Mouse (Mus musculus): ENCODE measurements at regions not wholly inside any gene's neighbourhood (a gene's known extent, or its start where the extent isn't known, plus 50 kb on each side); places are given as distances from the start of the nearest gene placed in this dataset.
A peak's percentile ranks its signal among the peaks of the same experiment; 100 is the strongest.

DNA sequence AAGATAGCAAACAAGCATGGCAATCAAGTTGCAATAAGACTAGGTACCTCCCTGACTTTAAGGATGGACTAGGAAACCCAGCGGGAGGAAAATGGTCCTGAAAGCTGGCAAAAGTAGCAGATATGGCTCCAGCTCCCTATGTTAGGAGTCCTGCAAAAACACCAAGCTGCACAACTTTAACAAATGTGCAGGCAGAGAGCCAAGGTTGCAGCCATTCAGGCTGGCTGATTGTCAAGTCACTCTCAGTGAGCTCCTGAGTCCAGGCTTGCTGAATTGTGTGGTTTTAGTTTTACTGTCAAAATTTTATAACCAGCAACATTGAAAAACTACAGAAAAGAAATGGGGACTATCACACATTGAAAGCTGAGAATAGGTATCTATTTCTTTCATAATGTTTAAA lies 1122.8 kb upstream of the Slc10a2 start:
- Histone ChIP-seq H3K27ac (replicated peaks; ENCODE audit: low read depth, low read length) (no peak overlapping the region), H3K9ac (ENCODE audit: low read depth, low read length) (no peak overlapping the region), H3K4me1 (ENCODE audit: control insufficient read depth, insufficient read depth, low read length) (no peaks in the 10 kb centered on the region), H3K9me3 (ENCODE audit: control insufficient read depth, low read length) (no peaks in the 10 kb centered on the region), H3K4me2 (ENCODE audit: low read depth, low read length) (no peak overlapping the region), H3K4me3 (ENCODE audit: low read depth, low read length) (no peak overlapping the region), H3K27me3 (replicated peaks; ENCODE audit: control insufficient read depth, insufficient read depth, low read length) (no peaks in the 10 kb centered on the region), H3K36me3 (ENCODE audit: control insufficient read depth, insufficient read depth, low read length) (no peaks in the 10 kb centered on the region)
- WGBS, result 71% methylated on average over 1 of the region's 1 CpGs
- DNase-seq (ENCODE audit: low spot score) (peak; percentile 42), ATAC-seq (ENCODE audit: low read depth) (no peak)

DNA sequence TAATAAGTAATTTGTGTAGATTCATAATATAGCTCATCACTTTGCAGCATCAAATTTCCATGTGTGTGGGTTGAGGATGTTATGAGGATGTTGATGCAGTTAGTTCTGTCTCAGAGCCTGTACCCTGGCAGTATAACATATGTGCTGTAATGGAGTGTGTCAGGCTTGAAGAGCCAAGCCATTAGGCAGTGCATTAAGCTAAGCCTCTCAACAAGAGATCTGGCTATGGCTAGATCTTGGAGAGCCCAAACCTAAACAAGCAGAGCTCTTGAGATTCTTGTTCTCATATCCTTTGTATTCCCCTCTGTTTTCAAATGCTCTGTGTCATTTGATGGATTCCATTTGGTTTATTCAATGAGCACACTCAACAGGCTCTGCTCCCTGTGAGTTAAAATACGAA lies 1120.0 kb upstream of the Slc10a2 start:
- H3K9me3 ChIP-seq (ENCODE audit: control insufficient read depth, low read length), result no peaks in the 10 kb centered on the region
- ATAC-seq (ENCODE audit: low read depth), result no peak
- H3K27me3 ChIP-seq (replicated peaks; ENCODE audit: control insufficient read depth, insufficient read depth, low read length), result no peaks in the 10 kb centered on the region
- H3K36me3 ChIP-seq (ENCODE audit: control insufficient read depth, insufficient read depth, low read length), result no peaks in the 10 kb centered on the region
- DNase-seq (ENCODE audit: low spot score), result no peak
- H3K4me1 ChIP-seq (ENCODE audit: control insufficient read depth, insufficient read depth, low read length), result no peaks in the 10 kb centered on the region
- no peak overlapping the region for H3K4me3 ChIP-seq (ENCODE audit: low read depth, low read length)
- no peak overlapping the region for H3K27ac ChIP-seq (replicated peaks; ENCODE audit: low read depth, low read length)
- no peak overlapping the region for H3K4me2 ChIP-seq (ENCODE audit: low read depth, low read length)
- H3K9ac ChIP-seq (ENCODE audit: low read depth, low read length), result no peak overlapping the region
- 84% methylated on average over 1 of the region's 1 CpGs for WGBS

GRCm38 (mm10) chr8:6207617-6208349 lies 1102.6 kb upstream of the Slc10a2 start:
- Histone ChIP-seq H3K4me2 (ENCODE audit: low read depth, low read length) (no peak overlapping the region), H3K9me3 (ENCODE audit: control insufficient read depth, low read length) (no peaks in the 10 kb centered on the region), H3K4me3 (ENCODE audit: low read depth, low read length) (no peak overlapping the region), H3K4me1 (ENCODE audit: control insufficient read depth, insufficient read depth, low read length) (no peaks in the 10 kb centered on the region), H3K9ac (ENCODE audit: low read depth, low read length) (no peak overlapping the region), H3K27me3 (replicated peaks; ENCODE audit: control insufficient read depth, insufficient read depth, low read length) (no peaks in the 10 kb centered on the region), H3K27ac (replicated peaks; ENCODE audit: low read depth, low read length) (no peak overlapping the region), H3K36me3 (ENCODE audit: control insufficient read depth, insufficient read depth, low read length) (no peaks in the 10 kb centered on the region)
- no peak for ATAC-seq (ENCODE audit: low read depth)
- 40% methylated on average over 2 of the region's 2 CpGs for WGBS
- no peak for DNase-seq (ENCODE audit: low spot score)

- Histone ChIP-seq H3K9ac (ENCODE audit: low read depth, low read length) (no peak overlapping the region), H3K36me3 (ENCODE audit: control insufficient read depth, insufficient read depth, low read length) (no peaks in the 10 kb centered on the region), H3K27ac (replicated peaks; ENCODE audit: low read depth, low read length) (no peak overlapping the region), H3K27me3 (replicated peaks; ENCODE audit: control insufficient read depth, insufficient read depth, low read length) (no peaks in the 10 kb centered on the region), H3K9me3 (ENCODE audit: control insufficient read depth, low read length) (no peaks in the 10 kb centered on the region), H3K4me2 (ENCODE audit: low read depth, low read length) (no peak overlapping the region), H3K4me1 (ENCODE audit: control insufficient read depth, insufficient read depth, low read length) (no peaks in the 10 kb centered on the region), H3K4me3 (ENCODE audit: low read depth, low read length) (no peak overlapping the region)
- ATAC-seq (ENCODE audit: low read depth) (no peak; the same call in 1 of the 2 replicates), DNase-seq (ENCODE audit: low spot score) (peak; percentile 26)
- WGBS, result 69% methylated on average over 3 of the region's 3 CpGs
These were observed 1099.0 kb upstream of the Slc10a2 start for GRCm38 (mm10) chr8:6204051-6204745.

DNA sequence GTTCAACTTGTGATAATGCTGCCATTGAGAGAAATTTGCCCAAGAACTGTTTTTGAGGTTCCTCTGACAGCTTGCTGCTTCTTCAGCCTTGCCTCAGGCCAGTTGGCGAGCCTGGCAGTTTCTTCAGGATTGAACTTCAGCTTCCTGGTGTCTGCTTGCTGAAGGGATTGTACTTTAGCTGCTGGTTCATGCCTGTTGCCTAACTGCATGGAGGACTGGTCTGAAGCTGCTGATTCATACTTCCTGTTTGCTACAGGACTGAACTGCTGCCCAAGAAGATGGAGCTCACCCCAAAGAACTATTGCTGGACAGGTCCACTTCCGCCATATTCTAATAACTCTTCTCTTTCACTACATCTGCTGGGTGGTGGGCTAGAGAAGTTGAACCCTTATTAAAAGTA lies 1086.3 kb upstream of the Slc10a2 start:
- Histone ChIP-seq H3K4me2 (ENCODE audit: low read depth, low read length) (no peak overlapping the region), H3K4me1 (ENCODE audit: control insufficient read depth, insufficient read depth, low read length) (no peaks in the 10 kb centered on the region), H3K27ac (replicated peaks; ENCODE audit: low read depth, low read length) (no peak overlapping the region), H3K36me3 (ENCODE audit: control insufficient read depth, insufficient read depth, low read length) (no peaks in the 10 kb centered on the region), H3K9ac (ENCODE audit: low read depth, low read length) (no peak overlapping the region), H3K9me3 (ENCODE audit: control insufficient read depth, low read length) (no peaks in the 10 kb centered on the region), H3K27me3 (replicated peaks; ENCODE audit: control insufficient read depth, insufficient read depth, low read length) (no peaks in the 10 kb centered on the region), H3K4me3 (ENCODE audit: low read depth, low read length) (no peak overlapping the region)
- DNase-seq (ENCODE audit: low spot score) (no peak), ATAC-seq (ENCODE audit: low read depth) (no peak)
- 85% methylated on average over 2 of the region's 2 CpGs for WGBS

DNA sequence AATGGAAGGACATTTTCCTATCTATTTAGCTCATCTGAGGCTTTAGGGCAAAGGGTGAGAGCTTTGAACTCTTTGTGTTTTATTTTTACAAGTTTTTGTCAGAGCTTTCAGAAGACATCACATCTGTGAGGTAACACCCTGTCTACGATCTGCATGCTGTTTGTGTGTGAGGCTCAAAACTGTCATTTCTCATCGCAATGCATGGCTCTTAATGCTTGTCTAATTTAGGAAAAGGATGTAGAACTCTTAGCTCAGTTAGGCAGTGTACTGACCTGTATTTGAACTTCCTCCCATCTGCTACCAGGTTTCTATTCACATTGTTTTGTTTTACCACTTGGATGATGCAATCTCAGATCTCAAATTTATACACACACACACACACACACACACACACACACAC lies 1083.3 kb upstream of the Slc10a2 start:
- H3K9ac ChIP-seq (ENCODE audit: low read depth, low read length), result no peak overlapping the region
- no peaks in the 10 kb centered on the region for H3K36me3 ChIP-seq (ENCODE audit: control insufficient read depth, insufficient read depth, low read length)
- DNase-seq (ENCODE audit: low spot score) (peak; percentile 23), ATAC-seq (ENCODE audit: low read depth) (peak; percentile 22; the same call in 1 of the 2 replicates)
- no peaks in the 10 kb centered on the region for H3K27me3 ChIP-seq (replicated peaks; ENCODE audit: control insufficient read depth, insufficient read depth, low read length)
- no peak overlapping the region for H3K4me2 ChIP-seq (ENCODE audit: low read depth, low read length)
- no peaks in the 10 kb centered on the region for H3K9me3 ChIP-seq (ENCODE audit: control insufficient read depth, low read length)
- no peak overlapping the region for H3K4me3 ChIP-seq (ENCODE audit: low read depth, low read length)
- no peaks in the 10 kb centered on the region for H3K4me1 ChIP-seq (ENCODE audit: control insufficient read depth, insufficient read depth, low read length)
- no peak overlapping the region for H3K27ac ChIP-seq (replicated peaks; ENCODE audit: low read depth, low read length)
- 53% methylated on average over 2 of the region's 2 CpGs for WGBS

GRCm38 (mm10) chr8:6186561-6186960 lies 1081.4 kb upstream of the Slc10a2 start:
- no peaks in the 10 kb centered on the region for H3K9me3 ChIP-seq (ENCODE audit: control insufficient read depth, low read length)
- H3K27ac ChIP-seq (replicated peaks; ENCODE audit: low read depth, low read length), result no peak overlapping the region
- H3K4me1 ChIP-seq (ENCODE audit: control insufficient read depth, insufficient read depth, low read length), result no peaks in the 10 kb centered on the region
- WGBS, result 45% methylated on average over 1 of the region's 1 CpGs
- ATAC-seq (ENCODE audit: low read depth) (no peak), DNase-seq (ENCODE audit: low spot score) (no peak)
- no peak overlapping the region for H3K4me2 ChIP-seq (ENCODE audit: low read depth, low read length)
- no peaks in the 10 kb centered on the region for H3K27me3 ChIP-seq (replicated peaks; ENCODE audit: control insufficient read depth, insufficient read depth, low read length)
- no peak overlapping the region for H3K4me3 ChIP-seq (ENCODE audit: low read depth, low read length)
- H3K9ac ChIP-seq (ENCODE audit: low read depth, low read length), result no peak overlapping the region
- H3K36me3 ChIP-seq (ENCODE audit: control insufficient read depth, insufficient read depth, low read length), result no peaks in the 10 kb centered on the region

GRCm38 (mm10) chr8:6179602-6180001 lies 1074.5 kb upstream of the Slc10a2 start:
- ATAC-seq (ENCODE audit: low read depth) (no peak), DNase-seq (ENCODE audit: low spot score) (no peak)
- Histone ChIP-seq H3K4me1 (ENCODE audit: control insufficient read depth, insufficient read depth, low read length) (no peaks in the 10 kb centered on the region), H3K4me3 (ENCODE audit: low read depth, low read length) (no peak overlapping the region), H3K36me3 (ENCODE audit: control insufficient read depth, insufficient read depth, low read length) (no peaks in the 10 kb centered on the region), H3K9me3 (ENCODE audit: control insufficient read depth, low read length) (no peaks in the 10 kb centered on the region), H3K4me2 (ENCODE audit: low read depth, low read length) (no peak overlapping the region), H3K27ac (replicated peaks; ENCODE audit: low read depth, low read length) (no peak overlapping the region), H3K27me3 (replicated peaks; ENCODE audit: control insufficient read depth, insufficient read depth, low read length) (no peaks in the 10 kb centered on the region), H3K9ac (ENCODE audit: low read depth, low read length) (no peak overlapping the region)
- WGBS, result 51% methylated on average over 3 of the region's 3 CpGs

GRCm38 (mm10) chr8:6166433-6166832 lies 1061.3 kb upstream of the Slc10a2 start:
- H3K4me1 ChIP-seq (ENCODE audit: control insufficient read depth, insufficient read depth, low read length), result no peaks in the 10 kb centered on the region
- DNase-seq (ENCODE audit: low spot score), result no peak
- H3K27me3 ChIP-seq (replicated peaks; ENCODE audit: control insufficient read depth, insufficient read depth, low read length), result no peaks in the 10 kb centered on the region
- H3K9ac ChIP-seq (ENCODE audit: low read depth, low read length), result no peak overlapping the region
- H3K36me3 ChIP-seq (ENCODE audit: control insufficient read depth, insufficient read depth, low read length), result no peaks in the 10 kb centered on the region
- no peaks in the 10 kb centered on the region for H3K9me3 ChIP-seq (ENCODE audit: control insufficient read depth, low read length)
- ATAC-seq (ENCODE audit: low read depth), result no peak
- no peak overlapping the region for H3K4me3 ChIP-seq (ENCODE audit: low read depth, low read length)
- H3K27ac ChIP-seq (replicated peaks; ENCODE audit: low read depth, low read length), result no peak overlapping the region
- H3K4me2 ChIP-seq (ENCODE audit: low read depth, low read length), result no peak overlapping the region
